In genomic region chr13:20503371-20503770, GRCm38 (mm10) we compare ENCODE assay signal across 15 mouse cellular contexts.
"Had no signal": no experiment of that assay in that cellular context is flagged by ENCODE, and none has a peak within 500 bp of the region (broad histone marks: within the 10 kb centered on the region; RNA-seq: fewer than 3 reads in every experiment).

No protein-coding gene starts in this region.

- H3K36me3 ChIP-seq: limb, embryonic 12.5 days; limb, embryonic 15.5 days; midbrain, embryonic 13.5 days had no signal

- H3K9ac ChIP-seq: limb, embryonic 12.5 days; limb, embryonic 15.5 days; liver, embryonic 14.5 days; liver, postnatal 0 days; lung, embryonic 14.5 days; midbrain, embryonic 13.5 days had no signal

- H3K27ac ChIP-seq: kidney, postnatal 0 days; layer of hippocampus, adult 2 months; limb, embryonic 12.5 days; limb, embryonic 15.5 days; liver, embryonic 14.5 days; macrophage; midbrain, embryonic 13.5 days had no signal

- ATAC-seq: liver, postnatal 0 days; lung, postnatal 0 days; midbrain, embryonic 13.5 days had no signal

- H3K9me3 ChIP-seq: limb, embryonic 12.5 days; limb, embryonic 15.5 days; midbrain, embryonic 13.5 days had no signal

- H3K4me3 ChIP-seq: layer of hippocampus, adult 2 months; limb, embryonic 12.5 days; limb, embryonic 15.5 days; midbrain, embryonic 13.5 days had no signal

- H3K4me1 ChIP-seq: limb, embryonic 12.5 days; limb, embryonic 15.5 days had no signal

- H3K4me2 ChIP-seq: limb, embryonic 12.5 days; limb, embryonic 15.5 days; liver, embryonic 11.5 days; lung, embryonic 14.5 days; midbrain, embryonic 13.5 days had no signal

- H3K27me3 ChIP-seq: limb, embryonic 12.5 days; limb, embryonic 15.5 days; midbrain, embryonic 13.5 days had no signal

- DNase-seq: kidney, postnatal 25 days; layer of hippocampus, adult 9-11 months; liver, postnatal 0 days; lung, embryonic 14.5 days; thymus, adult 18-20 months; thymus, postnatal 36 days had no signal
